ENCODE assay signal across 11 mouse cellular contexts in genomic region chr5:120568964-120569363, GRCm38 (mm10). TPM values are rescaled to one million over a fixed set of nuclear protein-coding genes. Genes with fewer than 3 reads are reported as not detected.
DNase-seq lines count a peak whose midpoint lies in the region; ATAC-seq and TF ChIP-seq lines count a peak whose summit lies in the region.
"Had no signal": no experiment of that assay in that cellular context is flagged by ENCODE, and none has a peak within 500 bp of the region (broad histone marks: within the 10 kb centered on the region; RNA-seq: fewer than 3 reads in every experiment).

No protein-coding gene starts in this region.

- no peak overlapping the region for H3K9ac ChIP-seq in embryonic facial prominence, embryonic 12.5 days
- peak overlapping the region; percentile 39; the same call in 1 of the 2 replicates for H3K9ac ChIP-seq in hindbrain, embryonic 14.5 days
- no peak overlapping the region for H3K9ac ChIP-seq in midbrain, embryonic 14.5 days (replicated peaks; ENCODE audit: low read length)
- H3K9ac ChIP-seq: liver, embryonic 15.5 days had no signal

- no peak for TF ChIP-seq CTCF in gastrocnemius, adult 2 months (IDR thresholded peaks at IDR 0.05)

- no peak overlapping the region for H3K4me3 ChIP-seq in gastrocnemius, adult 2 months
- no peak overlapping the region for H3K4me3 ChIP-seq in embryonic facial prominence, embryonic 12.5 days
- no peak overlapping the region for H3K4me3 ChIP-seq in hindbrain, embryonic 14.5 days (replicated peaks; ENCODE audit: low read length)
- H3K4me3 ChIP-seq in midbrain, embryonic 14.5 days (replicated peaks; ENCODE audit: low read depth, low read length) = no peak overlapping the region
- H3K4me3 ChIP-seq: liver, embryonic 15.5 days; megakaryocyte, embryonic 14.5 days had no signal

- no peak overlapping the region for H3K4me2 ChIP-seq in embryonic facial prominence, embryonic 12.5 days (replicated peaks)
- H3K4me2 ChIP-seq in hindbrain, embryonic 14.5 days (replicated peaks) = peak overlapping the region; percentile 18; the same call in 1 of the 2 replicates
- H3K4me2 ChIP-seq in midbrain, embryonic 14.5 days (ENCODE audit: low read length) = no peak overlapping the region
- H3K4me2 ChIP-seq: liver, embryonic 15.5 days had no signal

- no peaks in the 10 kb centered on the region for H3K9me3 ChIP-seq in embryonic facial prominence, embryonic 12.5 days
- no peaks in the 10 kb centered on the region for H3K9me3 ChIP-seq in hindbrain, embryonic 14.5 days (ENCODE audit: control insufficient read depth, low read length)
- no peaks in the 10 kb centered on the region for H3K9me3 ChIP-seq in midbrain, embryonic 14.5 days (ENCODE audit: control insufficient read depth, low read length)
- H3K9me3 ChIP-seq: liver, embryonic 15.5 days; megakaryocyte, embryonic 14.5 days had no signal

- H3K27ac ChIP-seq in gastrocnemius, adult 2 months = peak overlapping the region; percentile 86
- peak overlapping the region; percentile 91 for H3K27ac ChIP-seq in embryonic facial prominence, embryonic 12.5 days
- peak overlapping the region; percentile 92 for H3K27ac ChIP-seq in hindbrain, embryonic 14.5 days
- peak overlapping the region; percentile 84 for H3K27ac ChIP-seq in midbrain, embryonic 14.5 days (replicated peaks; ENCODE audit: low read depth, low read length)
- H3K27ac ChIP-seq: liver, embryonic 15.5 days had no signal

- intact Hi-C loops in gastrocnemius, adult 2 months (cut with DNase I) = no loop called here

- ATAC-seq in embryonic facial prominence, embryonic 12.5 days (ENCODE audit: insufficient number of reproducible peaks, insufficient read depth, low FRiP score, low TSS enrichment) = no peak
- no peak for ATAC-seq in hindbrain, embryonic 14.5 days (ENCODE audit: low FRiP score)
- ATAC-seq in midbrain, embryonic 14.5 days (ENCODE audit: low FRiP score, low TSS enrichment) = no peak

- no peaks in the 10 kb centered on the region for H3K36me3 ChIP-seq in embryonic facial prominence, embryonic 12.5 days
- no peaks in the 10 kb centered on the region for H3K36me3 ChIP-seq in hindbrain, embryonic 14.5 days (replicated peaks; ENCODE audit: control insufficient read depth, insufficient read depth)
- H3K36me3 ChIP-seq in midbrain, embryonic 14.5 days (ENCODE audit: control insufficient read depth, insufficient read depth, low read length) = no peaks in the 10 kb centered on the region

- 77% methylated on average over 4 of the region's 4 CpGs for WGBS in embryonic facial prominence, embryonic 12.5 days
- WGBS in hindbrain, embryonic 14.5 days = 77% methylated on average over 4 of the region's 4 CpGs
- WGBS in midbrain, embryonic 14.5 days = 87% methylated on average over 4 of the region's 4 CpGs

- DNase-seq in gastrocnemius, adult 2 months = peak; percentile 13
- DNase-seq in gastrocnemius, adult 8-10 months (ENCODE audit: low spot score in 2 of 2) = no peak
- DNase-seq in hindbrain, embryonic 14.5 days (ENCODE audit: low spot score) = no peak
- no peak for DNase-seq in midbrain, embryonic 14.5 days
- DNase-seq in retina, postnatal 1 day = no peak
- DNase-seq in thymus, postnatal 4 days = no peak
- no peak for DNase-seq in frontal cortex, postnatal 25 days (ENCODE audit: low spot score in 2 of 2)
- DNase-seq: right cerebral cortex, adult 18-20 months had no signal

- no peaks in the 10 kb centered on the region for H3K27me3 ChIP-seq in embryonic facial prominence, embryonic 12.5 days
- no peaks in the 10 kb centered on the region for H3K27me3 ChIP-seq in hindbrain, embryonic 14.5 days (ENCODE audit: control insufficient read depth, insufficient read depth, low read length)
- no peaks in the 10 kb centered on the region for H3K27me3 ChIP-seq in midbrain, embryonic 14.5 days (ENCODE audit: control insufficient read depth, insufficient read depth, low read length)
- H3K27me3 ChIP-seq: liver, embryonic 15.5 days had no signal

- peaks cover 59% of the 10 kb centered on the region for H3K4me1 ChIP-seq in embryonic facial prominence, embryonic 12.5 days
- peaks cover 78% of the 10 kb centered on the region for H3K4me1 ChIP-seq in hindbrain, embryonic 14.5 days (replicated peaks; ENCODE audit: control insufficient read depth, insufficient read depth, low read length)
- peaks cover 53% of the 10 kb centered on the region for H3K4me1 ChIP-seq in midbrain, embryonic 14.5 days (ENCODE audit: control insufficient read depth, insufficient read depth, low read length)

RNA-seq across cellular contexts. Expression of gene Tpcn1, which starts 19.5 kb away (rescaled TPM):
- 10 to 100 TPM; 42.7 to 44.8 TPM for total RNA-seq in gastrocnemius, adult 2 months (2021)
- total RNA-seq in gastrocnemius, adult 8-10 months (2022) = 10 to 100 TPM; 39.3 to 42.7 (median 41.5) TPM
- 17.4 and 18.9 TPM in 2 replicates for polyA plus RNA-seq in embryonic facial prominence, embryonic 12.5 days (2016; fragmentation: Nextera tagmentation; extraction: Ambion mirVana)
- polyA plus RNA-seq in hindbrain, embryonic 14.5 days (2014; fragmentation: Nextera tagmentation; extraction: Ambion mirVana) = 13.4 and 15.7 TPM in 2 replicates
- 10.4 and 12.2 TPM in 2 replicates for polyA plus RNA-seq in midbrain, embryonic 14.5 days (2014; fragmentation: Nextera tagmentation; extraction: Ambion mirVana)

RNA-seq across cellular contexts. Expression of gene Iqcd, which starts 19.9 kb away (rescaled TPM):
- total RNA-seq in gastrocnemius, adult 2 months (2021) = not detected
- not detected for total RNA-seq in gastrocnemius, adult 8-10 months (2022)
- 0.65 and 0.70 TPM in 2 replicates for polyA plus RNA-seq in embryonic facial prominence, embryonic 12.5 days (2016; fragmentation: Nextera tagmentation; extraction: Ambion mirVana)
- 1.5 and 1.9 TPM in 2 replicates for polyA plus RNA-seq in hindbrain, embryonic 14.5 days (2014; fragmentation: Nextera tagmentation; extraction: Ambion mirVana)
- polyA plus RNA-seq in midbrain, embryonic 14.5 days (2014; fragmentation: Nextera tagmentation; extraction: Ambion mirVana) = 1.4 and 1.7 TPM in 2 replicates

RNA-seq across cellular contexts. Expression of gene Rita1, which starts 43.4 kb away (rescaled TPM):
- total RNA-seq in gastrocnemius, adult 2 months (2021) = 1 to 10 TPM; 4.9 to 6.6 TPM
- 1 to 10 TPM; 4.9 to 8.3 (median 6.4) TPM for total RNA-seq in gastrocnemius, adult 8-10 months (2022)
- 16.7 and 17.5 TPM in 2 replicates for polyA plus RNA-seq in embryonic facial prominence, embryonic 12.5 days (2016; fragmentation: Nextera tagmentation; extraction: Ambion mirVana)
- polyA plus RNA-seq in hindbrain, embryonic 14.5 days (2014; fragmentation: Nextera tagmentation; extraction: Ambion mirVana) = 20.1 and 20.6 TPM in 2 replicates
- polyA plus RNA-seq in midbrain, embryonic 14.5 days (2014; fragmentation: Nextera tagmentation; extraction: Ambion mirVana) = 20.6 and 25.5 TPM in 2 replicates

RNA-seq across cellular contexts. Expression of gene Ddx54, which starts 43.6 kb away (rescaled TPM):
- total RNA-seq in gastrocnemius, adult 2 months (2021) = 10 to 100 TPM; 16.9 to 17.7 TPM
- total RNA-seq in gastrocnemius, adult 8-10 months (2022) = 10 to 100 TPM; 16.7 to 19.7 (median 17.3) TPM
- polyA plus RNA-seq in embryonic facial prominence, embryonic 12.5 days (2016; fragmentation: Nextera tagmentation; extraction: Ambion mirVana) = 50.9 and 53.1 TPM in 2 replicates
- polyA plus RNA-seq in hindbrain, embryonic 14.5 days (2014; fragmentation: Nextera tagmentation; extraction: Ambion mirVana) = 27.8 and 29.8 TPM in 2 replicates
- 29.4 and 31.9 TPM in 2 replicates for polyA plus RNA-seq in midbrain, embryonic 14.5 days (2014; fragmentation: Nextera tagmentation; extraction: Ambion mirVana)

RNA-seq across cellular contexts. Expression of gene Slc8b1, which starts 58.0 kb away (rescaled TPM):
- 10 to 100 TPM in 1 of 2 experiments, 1 to 10 TPM in 1; 8.1 to 10.5 TPM for total RNA-seq in gastrocnemius, adult 2 months (2021)
- 10 to 100 TPM in 1 of 4 experiments, 1 to 10 TPM in 3; 6.0 to 10.7 (median 6.5) TPM for total RNA-seq in gastrocnemius, adult 8-10 months (2022)
- polyA plus RNA-seq in embryonic facial prominence, embryonic 12.5 days (2016; fragmentation: Nextera tagmentation; extraction: Ambion mirVana) = 5.4 and 6.4 TPM in 2 replicates
- polyA plus RNA-seq in hindbrain, embryonic 14.5 days (2014; fragmentation: Nextera tagmentation; extraction: Ambion mirVana) = 1.3 and 1.4 TPM in 2 replicates
- polyA plus RNA-seq in midbrain, embryonic 14.5 days (2014; fragmentation: Nextera tagmentation; extraction: Ambion mirVana) = 0.85 and 1.5 TPM in 2 replicates
